Mouse (Mus musculus) spleen, adult 2 months (tissue): ENCODE data around the gene Rassf1.

Experiments used
- CTCF ChIP-seq: fragments of 200-500 bp; IDR thresholded peaks from 2 replicates; pipeline ENCODE4 v1.5.1; 2011; ENCODE audit warnings: mild to moderate bottlenecking, inconsistent platforms; ENCODE audit not compliant: insufficient read depth, insufficient read length, insufficient replicate concordance; ENCODE audit errors: extremely low read depth
- POLR2A ChIP-seq: fragments of 200-500 bp; IDR thresholded peaks from 2 replicates; pipeline ENCODE4 v1.6.1; 2011; ENCODE audit warnings: low read depth, low read length, inconsistent platforms

GRCm38 (mm10) chr9:107555031-107555457 lies 3.7 kb downstream of the Rassf1 start:
- TF ChIP-seq CTCF, result no peak
- TF ChIP-seq POLR2A, result no peak
